Mouse (Mus musculus): ENCODE results near the gene Wnt8b. TPM values are rescaled to one million over a fixed set of nuclear protein-coding genes. Genes with fewer than 3 reads are reported as not detected.
A peak's percentile ranks its signal among the peaks of the same experiment; 100 is the strongest.

The Wnt8b gene
- total RNA-seq, 2 experiments from 2014 or later: not detected

- DNase-seq (ENCODE audit: low spot score): no peak
Measured at GRCm38 (mm10) chr19:44511451-44512231, 18.4 kb downstream of the Wnt8b start.

GRCm38 (mm10) chr19:44512601-44513000, 19.3 kb downstream of the Wnt8b start:
- no peak for DNase-seq (ENCODE audit: low spot score)

- DNase-seq (ENCODE audit: low spot score): no peak
Measured at GRCm38 (mm10) chr19:44513054-44513833, 20.0 kb downstream of the Wnt8b start.

- no peak for DNase-seq (ENCODE audit: low spot score)
Measured at GRCm38 (mm10) chr19:44513921-44514482, 20.7 kb downstream of the Wnt8b start.

- DNase-seq (ENCODE audit: low spot score): no peak
Measured at GRCm38 (mm10) chr19:44514521-44515451, 21.5 kb downstream of the Wnt8b start.

- DNase-seq (ENCODE audit: low spot score): no peak
Measured at GRCm38 (mm10) chr19:44515769-44516168, 22.5 kb downstream of the Wnt8b start.

- no peak for DNase-seq (ENCODE audit: low spot score)
Measured at GRCm38 (mm10) chr19:44517996-44518768, 24.9 kb downstream of the Wnt8b start.

GRCm38 (mm10) chr19:44519152-44519551, 25.9 kb downstream of the Wnt8b start:
- peak; percentile 56 for DNase-seq (ENCODE audit: low spot score)

- no peak for DNase-seq (ENCODE audit: low spot score)
Measured at GRCm38 (mm10) chr19:44525551-44526205, 32.4 kb downstream of the Wnt8b start.

- no peak for DNase-seq (ENCODE audit: low spot score)
Measured at GRCm38 (mm10) chr19:44530018-44530417, 36.7 kb downstream of the Wnt8b start.

- no peak for DNase-seq (ENCODE audit: low spot score)
Measured at GRCm38 (mm10) chr19:44535376-44535775, 42.1 kb downstream of the Wnt8b start.

- peak; percentile 49 for DNase-seq (ENCODE audit: low spot score)
Measured at GRCm38 (mm10) chr19:44537416-44537815, 44.1 kb downstream of the Wnt8b start.

GRCm38 (mm10) chr19:44542694-44543178, 49.5 kb downstream of the Wnt8b start:
- no peak for DNase-seq (ENCODE audit: low spot score)

GRCm38 (mm10) chr19:44544372-44544771, 51.1 kb downstream of the Wnt8b start:
- no peak for DNase-seq (ENCODE audit: low spot score)

GRCm38 (mm10) chr19:44544775-44545174, 51.5 kb downstream of the Wnt8b start:
- DNase-seq (ENCODE audit: low spot score): peak; percentile 80

GRCm38 (mm10) chr19:44545321-44546041, 52.2 kb downstream of the Wnt8b start, which contains the start of gene Sec31b:
TSS of gene Sec31b (minus strand) at chr19:44545864.
- peak; percentile 74 for DNase-seq (ENCODE audit: low spot score)

GRCm38 (mm10) chr19:44552731-44553130, 59.5 kb downstream of the Wnt8b start, which contains the start of gene Gm20538:
TSS of gene Gm20538 (minus strand) at chr19:44552831.
- no peak for DNase-seq (ENCODE audit: low spot score)

- DNase-seq (ENCODE audit: low spot score): no peak
Measured at GRCm38 (mm10) chr19:44553286-44553685, 60.0 kb downstream of the Wnt8b start.

GRCm38 (mm10) chr19:44554490-44554860, 61.2 kb downstream of the Wnt8b start:
- DNase-seq (ENCODE audit: low spot score): no peak
